10 mouse cellular contexts compared by ENCODE assay signal in genomic region chr19:47457711-47458503, GRCm38 (mm10). TPM values are rescaled to one million over a fixed set of nuclear protein-coding genes. Genes with fewer than 3 reads are reported as not detected.
A peak's percentile ranks its signal among the peaks of the same experiment; 100 is the strongest.
DNase-seq lines count a peak whose midpoint lies in the region; ATAC-seq and TF ChIP-seq lines count a peak whose summit lies in the region.
"Had no signal": no experiment of that assay in that cellular context is flagged by ENCODE, and none has a peak within 500 bp of the region (broad histone marks: within the 10 kb centered on the region; RNA-seq: fewer than 3 reads in every experiment).

No protein-coding gene starts in this region.

- H3K4me1 ChIP-seq in hindbrain, embryonic 10.5 days (replicated peaks) = peaks cover 91% of the 10 kb centered on the region
- peaks cover 20% of the 10 kb centered on the region; the same call in 1 of the 2 replicates for H3K4me1 ChIP-seq in hindbrain, postnatal 0 days (ENCODE audit: insufficient read depth, low read length)
- H3K4me1 ChIP-seq in embryonic facial prominence, embryonic 14.5 days (ENCODE audit: control insufficient read depth, insufficient read depth, low read length) = peaks cover 43% of the 10 kb centered on the region
- peaks cover 25% of the 10 kb centered on the region; the same call in 1 of the 2 replicates for H3K4me1 ChIP-seq in lung, postnatal 0 days (ENCODE audit: insufficient read depth, low read depth, low read length)

- no peak for TF ChIP-seq EP300 in lung, postnatal 0 days (IDR thresholded peaks at IDR 0.05)

- no peak for TF ChIP-seq CTCF in hindbrain, postnatal 0 days (IDR thresholded peaks at IDR 0.05; ENCODE audit: low read depth)
- TF ChIP-seq CTCF in lung, postnatal 0 days (IDR thresholded peaks at IDR 0.05) = no peak

- H3K27ac ChIP-seq in hindbrain, embryonic 10.5 days = peak overlapping the region; percentile 53
- no peak overlapping the region for H3K27ac ChIP-seq in hindbrain, postnatal 0 days
- peak overlapping the region; percentile 11; the same call in 1 of the 2 replicates for H3K27ac ChIP-seq in embryonic facial prominence, embryonic 14.5 days (replicated peaks; ENCODE audit: low read depth, low read length)
- H3K27ac ChIP-seq in lung, postnatal 0 days (ENCODE audit: low read length) = peak overlapping the region; percentile 55
- H3K27ac ChIP-seq: neural tube, embryonic 12.5 days had no signal

- intact Hi-C loops in heart, postnatal 36 days (cut with DNase I) = no loop called here

- H3K27me3 ChIP-seq in hindbrain, embryonic 10.5 days (ENCODE audit: insufficient read depth, poor library complexity, severe bottlenecking) = peaks cover 24% of the 10 kb centered on the region; the same call in 1 of the 2 replicates
- H3K27me3 ChIP-seq in hindbrain, postnatal 0 days (ENCODE audit: insufficient read depth, low read length) = no peaks in the 10 kb centered on the region
- no peaks in the 10 kb centered on the region for H3K27me3 ChIP-seq in embryonic facial prominence, embryonic 14.5 days (replicated peaks; ENCODE audit: control insufficient read depth, insufficient read depth, low read length)
- H3K27me3 ChIP-seq in lung, postnatal 0 days (replicated peaks; ENCODE audit: insufficient read depth, low read length) = no peaks in the 10 kb centered on the region
- H3K27me3 ChIP-seq: neural tube, embryonic 12.5 days had no signal

- DNase-seq in hindbrain, embryonic 10.5 days (ENCODE audit: low spot score) = no peak
- DNase-seq in hindbrain, postnatal 0 days (ENCODE audit: low spot score) = no peak
- no peak for DNase-seq in embryonic facial prominence, embryonic 14.5 days (ENCODE audit: low spot score)
- peak; percentile 60 to 69 for DNase-seq in heart, postnatal 36 days
- DNase-seq in lung, postnatal 0 days (ENCODE audit: low spot score) = peak; percentile 36
- no peak for DNase-seq in embryo, embryonic 10.5 days (ENCODE audit: low spot score)
- DNase-seq in spleen, adult 12 weeks (ENCODE audit: low spot score) = no peak
- no peak for DNase-seq in urinary bladder, adult 18-20 months (ENCODE audit: low spot score in 2 of 2)
- DNase-seq: adrenal gland, postnatal 14 days had no signal

- no peak overlapping the region for H3K9ac ChIP-seq in hindbrain, postnatal 0 days (replicated peaks; ENCODE audit: low read length)
- no peak overlapping the region for H3K9ac ChIP-seq in embryonic facial prominence, embryonic 14.5 days (ENCODE audit: low read depth, low read length)
- H3K9ac ChIP-seq in lung, postnatal 0 days (replicated peaks; ENCODE audit: low read depth) = no peak overlapping the region
- H3K9ac ChIP-seq: neural tube, embryonic 12.5 days had no signal

- no peak; the same call in 1 of the 2 replicates for ATAC-seq in hindbrain, postnatal 0 days
- no peak for ATAC-seq in embryonic facial prominence, embryonic 14.5 days (ENCODE audit: low read depth)
- ATAC-seq in lung, postnatal 0 days = 0 out of 2 replicates have a peak, but pooled peaks have one; percentile 13

- no peak overlapping the region; the same call in 1 of the 2 replicates for H3K4me3 ChIP-seq in hindbrain, embryonic 10.5 days
- no peak overlapping the region for H3K4me3 ChIP-seq in hindbrain, postnatal 0 days (ENCODE audit: low read length)
- no peak overlapping the region for H3K4me3 ChIP-seq in embryonic facial prominence, embryonic 14.5 days (ENCODE audit: low read depth, low read length)
- H3K4me3 ChIP-seq in lung, postnatal 0 days (ENCODE audit: low read depth, low read length) = no peak overlapping the region
- H3K4me3 ChIP-seq: neural tube, embryonic 12.5 days had no signal

- peaks cover 20% of the 10 kb centered on the region for H3K36me3 ChIP-seq in hindbrain, embryonic 10.5 days
- no peaks in the 10 kb centered on the region for H3K36me3 ChIP-seq in hindbrain, postnatal 0 days (ENCODE audit: insufficient read depth, low read length)
- no peaks in the 10 kb centered on the region; the same call in 1 of the 2 replicates for H3K36me3 ChIP-seq in embryonic facial prominence, embryonic 14.5 days (ENCODE audit: control insufficient read depth, insufficient read depth, low read length)
- H3K36me3 ChIP-seq in lung, postnatal 0 days (ENCODE audit: insufficient read depth, low read length) = no peaks in the 10 kb centered on the region
- H3K36me3 ChIP-seq: neural tube, embryonic 12.5 days had no signal

- H3K9me3 ChIP-seq in hindbrain, embryonic 10.5 days = peaks cover 4% of the 10 kb centered on the region; the same call in 1 of the 2 replicates
- no peaks in the 10 kb centered on the region for H3K9me3 ChIP-seq in hindbrain, postnatal 0 days (ENCODE audit: low read length)
- H3K9me3 ChIP-seq in embryonic facial prominence, embryonic 14.5 days (ENCODE audit: control insufficient read depth, low read length) = no peaks in the 10 kb centered on the region
- H3K9me3 ChIP-seq in lung, postnatal 0 days (ENCODE audit: low read length) = no peaks in the 10 kb centered on the region
- H3K9me3 ChIP-seq: neural tube, embryonic 12.5 days had no signal

- WGBS in hindbrain, embryonic 10.5 days = 73% methylated on average over 13 of the region's 13 CpGs
- WGBS in hindbrain, postnatal 0 days = 66% methylated on average over 13 of the region's 13 CpGs
- 65% methylated on average over 13 of the region's 13 CpGs for WGBS in embryonic facial prominence, embryonic 14.5 days
- 51% methylated on average over 13 of the region's 13 CpGs for WGBS in lung, postnatal 0 days

- H3K4me2 ChIP-seq in hindbrain, postnatal 0 days (ENCODE audit: low read depth, low read length) = no peak overlapping the region
- H3K4me2 ChIP-seq in embryonic facial prominence, embryonic 14.5 days (ENCODE audit: low read depth, low read length) = no peak overlapping the region
- H3K4me2 ChIP-seq in lung, postnatal 0 days (replicated peaks; ENCODE audit: low read depth, low read length) = no peak overlapping the region
- H3K4me2 ChIP-seq: neural tube, embryonic 12.5 days had no signal

RNA-seq across cellular contexts. Expression of gene Sh3pxd2a, which starts 6.3 kb away (rescaled TPM):
- polyA plus RNA-seq in hindbrain, embryonic 10.5 days (2016; fragmentation: Nextera tagmentation; extraction: Ambion mirVana) = 2.7 TPM in 2 replicates
- total RNA-seq in hindbrain, postnatal 0 days (2014; rRNA removed) = 21.9 and 25.5 TPM in 2 replicates
- polyA plus RNA-seq in hindbrain, postnatal 0 days (2015; fragmentation: Nextera tagmentation; extraction: Ambion mirVana) = 1.4 and 1.8 TPM in 2 replicates
- polyA plus RNA-seq in embryonic facial prominence, embryonic 14.5 days (2014; fragmentation: Nextera tagmentation; extraction: Ambion mirVana) = 19.5 and 20.3 TPM in 2 replicates
- total RNA-seq in heart, postnatal 36 days (2021) = 10 to 100 TPM; 47.7 to 59.2 TPM
- 5.6 and 6.4 TPM in 2 replicates for polyA plus RNA-seq in lung, postnatal 0 days (2015; fragmentation: Nextera tagmentation; extraction: Ambion mirVana)

Comparison
In these comparisons a context has a peak if more than half of its experiments do, and no peak if none do; other contexts are left out.
1. DNase-seq: peak in heart, postnatal 36 days (2 of 2) and lung, postnatal 0 days (single experiment); none in hindbrain, embryonic 10.5 days (single experiment), hindbrain, postnatal 0 days (single experiment), embryonic facial prominence, embryonic 14.5 days (single experiment), embryo, embryonic 10.5 days (single experiment), spleen, adult 12 weeks (single experiment) and urinary bladder, adult 18-20 months (0 of 2).